Mouse (Mus musculus) small intestine, adult 2 months (tissue): Measurements from ENCODE around the gene B4galnt1. TPM values are rescaled to one million over a fixed set of nuclear protein-coding genes. Genes with fewer than 3 reads are reported as not detected.

Source experiments
- H3K27ac ChIP-seq: fragments of 200-500 bp; 2 replicates; pipeline ENCODE4 v1.5.1; 2012; ENCODE audit warnings: low read depth, low read length, control low read depth, inconsistent platforms; ENCODE audit not compliant: insufficient read depth
- H3K27me3 ChIP-seq: fragments of 200-500 bp; 2 replicates; pipeline ENCODE4 v1.6.1; 2012; ENCODE audit warnings: mild to moderate bottlenecking, moderate library complexity, low read length, inconsistent platforms; ENCODE audit not compliant: control insufficient read depth, insufficient read depth
- H3K36me3 ChIP-seq: fragments of 200-500 bp; 2 replicates; pipeline ENCODE4 v1.6.1; 2012; ENCODE audit warnings: mild to moderate bottlenecking, low read length, control low read depth, inconsistent platforms; ENCODE audit not compliant: control insufficient read depth, insufficient read depth
- H3K4me1 ChIP-seq: fragments of 200-500 bp; 2 replicates; pipeline ENCODE4 v1.6.1; 2012; ENCODE audit warnings: low read length, inconsistent platforms, mixed read lengths; ENCODE audit not compliant: control insufficient read depth, insufficient read depth, insufficient read length
- H3K4me3 ChIP-seq: fragments of 200-500 bp; 2 replicates; pipeline ENCODE4 v1.5.1; 2012; ENCODE audit warnings: low read depth, mild to moderate bottlenecking, control low read depth, inconsistent platforms, low read length, moderate library complexity
- CTCF ChIP-seq: fragments of 200-500 bp; IDR thresholded peaks from 2 replicates; pipeline ENCODE4 v1.5.1; 2012; ENCODE audit warnings: low read depth, mild to moderate bottlenecking, control low read depth, inconsistent platforms, low read length, moderate library complexity, mixed read lengths; ENCODE audit not compliant: insufficient replicate concordance, insufficient read length; ENCODE audit errors: extremely low read depth
- POLR2A ChIP-seq: fragments of 200-500 bp; IDR thresholded peaks from 2 replicates; pipeline ENCODE4 v1.6.1; 2012; ENCODE audit warnings: low read depth, mild to moderate bottlenecking, control low read depth, inconsistent platforms, low read length, moderate library complexity
- WGBS: fragments of 180-500 bp; shearing (Covaris S2); methylation state at CpG from one replicate; pipeline ENCODE4 v1.1.7; 2018; 5-methylcytosine and 5-hydroxymethylcytosine counted together
- polyA plus RNA-seq: library from polyadenylated mRNA; depleted of rRNA; stranded (reverse); fragments of >200 nt; gene quantifications from 2 replicates; pipeline ENCODE4 v1.2.3, GENCODE M21; 2012

B4galnt1 gene
- polyA plus RNA-seq, 1 experiment = 484 TPM

DNA sequence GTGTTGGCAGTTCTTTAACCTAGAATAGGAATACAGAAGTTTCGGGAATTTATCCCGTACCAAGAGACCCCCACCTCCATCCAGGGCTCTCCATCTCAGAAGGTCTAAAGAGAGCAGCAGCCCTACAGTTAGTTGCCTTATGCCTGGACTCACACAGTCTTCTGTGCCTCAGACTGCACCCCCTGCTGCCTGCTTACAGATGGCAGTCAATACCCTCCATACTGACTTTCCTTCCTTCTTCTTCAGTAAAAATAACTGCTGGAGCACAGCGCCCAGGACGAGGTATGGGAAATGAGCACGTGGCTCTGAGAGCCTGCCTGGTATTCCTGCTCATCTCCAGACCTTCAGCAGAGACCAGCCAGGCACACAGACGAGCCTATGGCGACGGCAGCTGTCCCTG, 35.3 kb downstream of the B4galnt1 start:
- Histone ChIP-seq H3K4me3 (no peak overlapping the region), H3K27ac (no peak overlapping the region), H3K27me3 (no peaks in the 10 kb centered on the region), H3K4me1 (no peaks in the 10 kb centered on the region; the same call in 1 of the 2 replicates), H3K36me3 (peaks cover 53% of the 10 kb centered on the region)
- 88% methylated on average over 8 of the region's 8 CpGs for WGBS
- TF ChIP-seq CTCF = no peak
- no peak for TF ChIP-seq POLR2A

DNA sequence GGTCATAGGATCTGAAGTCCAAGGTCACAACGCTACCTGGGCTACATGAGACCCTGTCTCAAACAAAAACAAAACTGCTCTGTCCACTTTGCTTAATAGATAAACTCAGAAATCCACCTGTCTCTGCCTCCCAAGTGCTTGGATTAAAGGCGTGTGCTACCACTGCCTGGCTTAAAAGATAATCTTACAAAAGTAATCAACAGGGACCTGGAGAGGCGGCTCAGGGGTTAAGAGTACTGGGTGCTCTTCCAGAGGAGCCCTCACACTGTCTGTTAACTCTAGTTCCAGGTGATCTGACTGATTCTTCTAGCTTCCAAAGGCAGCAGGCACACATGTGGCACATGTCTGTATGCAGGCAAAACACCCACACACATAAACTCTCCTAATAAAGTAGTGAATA, 38.1 kb downstream of the B4galnt1 start:
- peaks cover 71% of the 10 kb centered on the region for H3K36me3 ChIP-seq
- H3K27ac ChIP-seq = no peak overlapping the region
- no peak for TF ChIP-seq POLR2A
- TF ChIP-seq CTCF = no peak
- WGBS = 93% methylated on average over 3 of the region's 3 CpGs
- H3K4me3 ChIP-seq = no peak overlapping the region
- no peaks in the 10 kb centered on the region for H3K27me3 ChIP-seq
- no peaks in the 10 kb centered on the region for H3K4me1 ChIP-seq

DNA sequence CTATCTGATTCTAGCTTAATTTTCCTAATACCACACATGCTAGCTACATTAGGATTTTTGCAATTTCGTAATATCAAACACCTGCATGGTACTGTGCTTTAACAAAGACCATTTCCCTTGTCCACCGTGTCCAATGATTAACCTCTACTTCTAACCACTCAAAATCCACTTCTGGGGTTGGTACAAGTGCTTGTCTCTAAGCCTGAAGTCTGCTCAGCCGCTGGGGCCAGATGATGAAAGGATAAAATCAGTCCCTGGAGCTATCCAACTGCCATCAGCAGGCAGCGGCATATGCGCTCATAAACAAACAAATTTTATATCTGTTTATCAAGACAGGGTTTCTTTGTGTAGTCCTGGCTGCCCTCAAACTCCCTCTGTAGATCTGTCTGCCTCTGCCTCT, 39.6 kb downstream of the B4galnt1 start:
- TF ChIP-seq CTCF (no peak), POLR2A (no peak)
- Histone ChIP-seq H3K4me1 (no peaks in the 10 kb centered on the region), H3K4me3 (no peak overlapping the region), H3K27me3 (no peaks in the 10 kb centered on the region), H3K27ac (no peak overlapping the region), H3K36me3 (peaks cover 61% of the 10 kb centered on the region)
- WGBS = 83% methylated on average over 5 of the region's 5 CpGs

DNA sequence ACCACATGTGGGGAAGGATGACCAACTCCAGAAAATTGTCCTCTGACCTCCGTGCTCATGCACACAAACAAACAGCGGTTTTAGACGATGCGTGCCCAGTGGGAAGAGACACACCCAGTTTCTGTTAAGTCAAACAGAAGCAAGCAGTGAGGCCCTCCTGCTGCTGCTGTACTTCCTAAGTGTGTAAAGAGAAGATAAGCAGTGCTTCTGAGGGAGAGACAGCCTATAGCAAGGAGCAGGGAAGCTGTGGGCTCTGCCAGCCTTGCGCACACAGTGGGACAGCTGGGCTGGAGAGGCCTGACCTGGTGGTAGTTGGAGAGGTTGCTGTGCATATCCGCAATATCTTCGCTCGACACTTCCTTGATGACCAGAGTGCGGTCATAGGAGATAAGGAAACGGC, 40.3 kb downstream of the B4galnt1 start:
- peaks cover under 1% of the 10 kb centered on the region; the same call in 1 of the 2 replicates for H3K4me1 ChIP-seq
- TF ChIP-seq CTCF = no peak
- TF ChIP-seq POLR2A = no peak
- no peaks in the 10 kb centered on the region for H3K27me3 ChIP-seq
- H3K36me3 ChIP-seq = peaks cover 55% of the 10 kb centered on the region
- WGBS = 81% methylated on average over 10 of the region's 10 CpGs
- no peak overlapping the region for H3K27ac ChIP-seq
- H3K4me3 ChIP-seq = no peak overlapping the region

DNA sequence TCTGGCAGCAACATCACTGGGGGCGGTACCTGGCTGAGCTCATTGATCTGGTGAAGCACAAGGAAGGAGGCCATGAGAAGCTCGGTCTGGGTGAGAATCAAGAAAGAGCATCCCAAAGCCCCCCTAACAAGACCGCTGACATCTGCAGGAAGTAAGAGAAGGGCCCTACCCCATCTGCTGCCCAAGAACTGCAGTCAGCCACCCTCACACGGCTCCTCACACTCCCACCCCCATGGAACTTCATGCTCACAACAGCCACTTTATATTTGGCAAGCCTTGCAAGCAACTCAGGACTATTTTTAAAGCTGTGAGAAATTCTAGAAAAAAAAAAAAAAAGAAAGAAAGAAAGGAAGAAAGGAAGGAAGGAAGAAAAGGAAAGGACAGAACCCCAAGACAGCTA, 43.9 kb downstream of the B4galnt1 start:
- H3K27me3 ChIP-seq = no peaks in the 10 kb centered on the region
- WGBS = 75% methylated on average over 4 of the region's 4 CpGs
- H3K27ac ChIP-seq = no peak overlapping the region
- H3K36me3 ChIP-seq = peaks cover 35% of the 10 kb centered on the region
- H3K4me3 ChIP-seq = no peak overlapping the region
- TF ChIP-seq CTCF (no peak), POLR2A (no peak)
- H3K4me1 ChIP-seq = peaks cover 4% of the 10 kb centered on the region; the same call in 1 of the 2 replicates

DNA sequence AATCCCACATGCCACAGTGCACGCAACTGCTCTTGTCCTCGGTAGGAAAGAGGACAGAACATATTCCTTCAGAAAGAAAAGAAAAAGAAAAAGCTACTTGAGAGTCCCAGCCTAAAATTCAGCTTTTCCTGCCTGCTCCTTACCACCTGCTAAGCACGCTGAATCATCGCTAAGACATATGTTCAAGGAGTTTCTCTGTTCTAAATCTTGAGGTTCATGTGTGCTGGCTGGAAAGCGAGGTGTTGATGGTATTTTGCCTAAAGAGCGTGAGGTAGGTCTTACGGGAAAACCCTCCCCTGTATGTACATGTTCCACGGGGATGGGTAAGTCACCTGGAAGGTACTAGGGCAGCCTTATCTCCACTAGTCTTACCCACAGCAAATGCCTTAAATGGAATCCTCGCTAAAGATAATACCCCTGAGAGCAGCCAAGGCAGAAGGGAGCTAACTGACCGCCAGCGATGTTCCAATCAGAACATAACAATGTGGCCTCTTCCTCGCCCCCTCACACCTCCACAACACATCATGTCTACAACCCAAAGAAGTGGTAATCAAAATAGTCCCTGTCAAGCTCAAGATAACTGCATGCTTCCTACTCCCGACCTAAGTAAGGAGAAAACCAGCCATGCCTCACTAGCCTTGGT, 45.0 kb downstream of the B4galnt1 start:
- Histone ChIP-seq H3K4me1 (peaks cover 8% of the 10 kb centered on the region; the same call in 1 of the 2 replicates), H3K27me3 (no peaks in the 10 kb centered on the region), H3K27ac (no peak overlapping the region), H3K36me3 (peaks cover 26% of the 10 kb centered on the region), H3K4me3 (peak overlapping the region; percentile 94)
- TF ChIP-seq POLR2A (no peak), CTCF (no peak)
- 83% methylated on average over 13 of the region's 13 CpGs for WGBS

DNA sequence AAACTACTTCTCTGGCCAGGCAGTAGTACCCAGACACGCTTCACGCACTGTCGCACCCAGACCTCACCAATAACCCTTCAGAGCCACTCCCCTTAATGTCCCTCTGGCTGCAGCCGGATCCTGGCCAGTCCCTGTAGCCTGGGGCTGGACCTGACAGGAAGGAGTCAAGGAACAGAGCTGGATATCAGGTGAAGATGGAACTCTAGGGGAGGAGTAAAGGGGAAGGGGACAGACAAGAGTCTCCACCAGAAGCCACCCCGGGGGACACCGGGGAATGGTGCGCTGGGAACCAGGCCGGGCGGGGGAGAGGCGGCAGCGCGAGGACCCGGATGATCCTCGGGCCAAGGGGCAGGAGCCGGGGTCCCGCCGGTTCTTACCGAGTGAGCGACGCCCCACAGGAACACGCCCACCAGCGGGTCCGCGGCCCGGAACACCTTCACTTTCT, 46.0 kb downstream of the B4galnt1 start:
- TF ChIP-seq POLR2A (no peak), CTCF (peak; percentile 5; the same call in 1 of the 2 replicates)
- Histone ChIP-seq H3K27ac (peak overlapping the region; percentile 42), H3K36me3 (peaks cover 17% of the 10 kb centered on the region), H3K4me3 (peak overlapping the region; percentile 94), H3K27me3 (no peaks in the 10 kb centered on the region), H3K4me1 (peaks cover 8% of the 10 kb centered on the region; the same call in 1 of the 2 replicates)
- WGBS = 1% methylated on average over 25 of the region's 25 CpGs
